Mouse (Mus musculus): Measurements from ENCODE around the gene Man1c1.

The Man1c1 gene

GRCm38 (mm10) chr4:134673151-134673550 is 30.9 kb downstream of the Man1c1 start:
- no peak for DNase-seq

DNA sequence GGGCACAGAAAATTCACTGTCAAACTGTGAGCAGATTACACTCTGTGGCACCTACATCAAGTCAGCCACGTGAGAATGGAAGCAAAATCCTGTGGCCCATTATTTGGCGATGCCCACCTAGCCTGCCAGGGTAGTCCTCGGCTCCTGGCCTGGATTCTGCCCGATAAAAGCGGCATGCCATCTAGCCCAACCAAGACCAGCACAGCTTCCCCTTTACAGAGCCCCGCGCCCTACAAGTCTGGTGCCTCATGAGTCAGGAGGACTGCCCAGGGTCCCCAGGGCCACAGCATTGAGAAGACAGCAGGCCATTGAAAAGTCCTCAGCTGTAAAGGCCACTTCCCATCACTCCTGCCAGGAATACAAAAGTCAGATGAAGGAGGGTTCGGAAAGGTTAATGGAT is 31.8 kb downstream of the Man1c1 start:
- no peak for DNase-seq

DNA sequence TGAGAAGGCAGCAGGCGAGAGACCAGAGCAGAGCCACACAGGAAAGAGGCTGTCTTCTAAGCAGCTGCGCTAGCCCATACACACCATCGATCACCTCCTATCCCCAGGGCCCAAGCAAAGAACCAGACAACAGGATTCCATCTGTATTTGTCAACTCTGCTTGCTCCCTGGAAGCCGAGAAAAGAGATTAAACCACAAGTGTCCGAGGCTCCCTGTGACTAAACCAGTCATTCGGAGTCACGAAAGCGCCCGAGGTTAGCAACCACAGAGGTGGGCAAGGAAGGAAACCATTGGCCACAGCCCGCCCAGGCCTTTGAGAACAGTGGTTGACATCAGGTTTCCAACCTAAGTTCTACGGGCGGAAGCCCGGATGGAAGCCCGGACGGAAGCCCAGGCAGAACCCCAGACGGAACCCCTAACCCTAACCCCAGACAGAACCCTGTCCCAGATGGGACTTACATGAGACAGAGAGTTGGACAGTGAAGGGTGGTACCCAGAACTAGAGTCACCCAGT is 32.4 kb downstream of the Man1c1 start:
- DNase-seq = no peak

DNA sequence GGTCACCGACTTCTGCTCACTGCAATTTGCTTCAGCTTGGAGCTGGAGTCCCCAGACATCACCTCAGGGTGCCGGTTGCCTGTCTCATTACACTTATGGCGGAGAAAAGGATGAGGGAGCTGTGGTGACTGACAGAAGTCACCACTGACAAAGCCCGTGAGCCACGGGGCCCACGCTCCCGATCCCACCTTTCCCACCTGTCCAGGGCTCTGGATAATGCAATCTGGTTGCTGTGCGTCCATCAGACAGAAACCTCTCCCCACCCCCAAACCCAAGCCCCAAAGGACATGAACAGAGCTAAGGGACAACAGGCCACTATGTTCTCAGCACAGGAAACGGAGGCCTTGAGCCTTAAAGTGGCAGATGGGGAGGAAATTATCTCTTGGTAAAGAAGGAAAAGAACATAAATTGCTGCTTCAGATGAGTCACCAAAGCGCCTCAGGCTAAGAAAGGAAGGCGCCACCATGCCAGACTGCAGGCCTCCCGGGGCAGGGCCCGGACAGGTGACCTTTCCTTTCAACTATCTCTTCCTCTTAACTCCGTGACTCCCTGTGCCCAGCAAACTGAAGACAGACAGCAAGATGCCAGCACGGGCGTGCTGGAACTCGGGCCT is 34.2 kb downstream of the Man1c1 start:
- DNase-seq = no peak

- DNase-seq = no peak
Measured at GRCm38 (mm10) chr4:134668355-134669028, 35.6 kb downstream of the Man1c1 start.

DNA sequence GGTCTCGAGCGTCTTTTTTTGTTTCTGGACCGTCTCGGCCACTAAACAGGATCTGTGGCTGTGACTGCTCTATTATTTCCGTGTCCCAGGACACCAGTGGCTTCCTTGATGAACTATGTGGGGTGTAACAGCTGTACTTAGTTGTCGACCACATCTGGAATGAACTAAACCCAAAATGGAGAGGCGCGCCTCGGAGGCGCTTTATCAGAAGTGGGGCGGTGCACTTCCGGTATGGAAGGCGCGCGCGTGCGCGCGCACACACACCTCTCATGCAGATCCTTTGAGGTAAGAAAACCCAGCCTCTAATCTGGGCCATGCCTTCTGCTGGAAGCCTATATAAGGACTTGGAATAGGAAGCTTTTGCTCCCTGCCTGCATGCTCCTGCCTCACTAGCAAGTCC is 37.7 kb downstream of the Man1c1 start:
- no peak for DNase-seq

- DNase-seq = no peak
Measured at GRCm38 (mm10) chr4:134663052-134663451, 41.0 kb downstream of the Man1c1 start.

DNA sequence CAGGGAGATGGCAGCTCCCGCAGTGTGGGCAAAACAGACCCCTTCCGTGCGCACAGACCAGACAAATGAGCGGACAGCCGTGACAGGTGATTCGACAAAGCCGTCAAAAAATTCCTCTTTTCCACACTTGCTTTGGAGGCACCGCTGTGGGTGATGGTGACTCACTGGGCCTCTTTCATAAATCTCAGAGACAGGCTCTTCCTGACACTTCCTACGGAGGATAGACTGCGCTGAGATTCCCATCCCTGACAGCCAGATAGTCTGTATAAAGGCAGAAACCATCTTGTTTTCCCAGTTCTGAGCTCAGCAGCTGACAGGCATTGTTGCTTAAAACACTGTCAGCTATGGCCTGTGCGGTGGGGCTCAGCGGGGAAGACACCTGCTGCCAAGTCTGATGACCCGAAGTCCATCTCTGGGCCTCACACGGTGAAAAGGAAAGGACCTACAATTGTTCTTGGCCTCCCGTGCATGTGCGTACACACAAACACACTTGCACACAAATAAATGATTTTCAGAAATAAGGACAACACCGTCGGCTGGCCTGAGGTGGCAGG is 43.4 kb downstream of the Man1c1 start:
- no peak for DNase-seq

DNA sequence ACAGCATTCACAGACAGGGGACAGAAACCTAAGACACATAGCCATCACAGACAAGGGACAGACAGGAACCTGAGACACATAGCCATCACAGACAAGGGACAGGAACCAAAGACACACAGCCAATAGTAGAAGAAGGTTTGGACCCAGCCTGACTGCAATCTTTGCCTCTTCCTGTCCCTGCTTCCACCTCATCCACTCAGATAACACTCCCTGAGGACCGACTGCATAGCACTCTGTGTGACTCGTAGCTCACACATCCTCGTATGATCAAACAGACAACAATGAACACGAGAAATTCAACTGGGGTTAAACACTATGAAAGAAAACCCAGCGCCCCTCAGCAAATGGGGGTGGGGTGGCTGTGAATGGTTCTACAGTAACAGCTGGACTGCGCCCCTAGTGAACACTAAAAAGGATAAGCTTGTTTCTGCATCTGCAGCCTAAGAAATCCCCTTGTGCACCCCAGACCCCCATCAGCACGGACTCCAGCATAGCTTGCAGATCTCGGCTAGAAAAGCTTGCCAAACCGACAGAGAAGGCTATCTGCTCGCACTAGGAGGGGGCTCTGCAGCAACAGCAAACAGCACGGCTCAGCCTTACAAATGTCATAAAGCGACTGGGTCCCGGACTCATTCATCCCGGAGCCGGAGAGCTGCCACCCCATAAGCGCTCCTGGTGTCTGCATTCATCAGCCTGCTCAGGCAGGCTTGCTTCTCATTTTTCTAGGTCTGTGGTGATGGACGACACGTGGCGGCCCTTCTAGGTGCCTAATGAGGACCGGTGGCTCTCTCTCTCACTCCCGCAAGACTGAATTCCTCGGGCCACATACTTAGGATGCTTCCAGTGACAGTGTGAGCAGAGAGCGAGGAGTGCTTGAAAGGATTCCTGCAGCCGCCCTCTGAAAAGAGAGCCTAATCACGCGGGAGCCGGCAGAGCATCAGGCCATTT is 44.5 kb downstream of the Man1c1 start:
- DNase-seq = no peak

DNA sequence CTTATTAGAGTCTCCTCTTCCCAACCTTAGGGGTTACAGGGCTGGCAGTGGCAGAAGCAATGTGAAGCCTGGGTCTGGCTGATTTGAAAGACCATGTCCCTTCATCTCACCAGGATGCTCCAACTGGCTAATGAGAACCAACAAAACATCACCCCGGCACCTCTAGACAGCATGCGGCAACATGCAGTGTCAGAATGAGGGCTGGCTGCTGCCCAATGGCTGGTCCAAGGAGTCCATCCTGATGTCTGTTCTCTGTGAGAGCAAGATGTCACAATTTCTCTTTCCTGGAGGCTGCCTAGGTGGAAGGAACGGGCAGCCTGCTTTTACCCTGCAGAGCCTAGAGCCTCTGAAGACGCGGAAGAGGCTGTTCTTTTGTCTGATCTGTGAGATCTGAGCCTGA is 46.6 kb downstream of the Man1c1 start:
- DNase-seq = no peak

DNA sequence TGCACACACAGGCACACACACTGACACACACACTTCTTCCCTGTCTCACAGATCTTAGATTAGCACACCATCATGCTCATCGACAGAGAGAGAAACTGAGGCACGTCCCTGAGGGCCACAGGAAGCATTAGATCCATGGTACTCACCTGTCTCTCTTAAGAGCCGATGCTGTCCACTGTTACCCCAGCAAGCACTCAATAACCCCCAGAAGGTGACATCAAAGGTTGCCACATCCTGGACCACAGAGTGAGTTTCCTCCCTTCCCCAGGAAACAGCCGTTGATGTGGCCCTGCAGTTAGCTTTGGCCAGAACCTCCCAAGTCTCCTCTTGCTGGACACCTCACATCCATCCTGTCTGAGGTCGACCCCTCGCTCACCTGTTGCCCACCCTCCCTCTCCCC is 49.7 kb downstream of the Man1c1 start:
- DNase-seq = no peak

GRCm38 (mm10) chr4:134652720-134653119 is 51.4 kb downstream of the Man1c1 start:
- DNase-seq = no peak

DNA sequence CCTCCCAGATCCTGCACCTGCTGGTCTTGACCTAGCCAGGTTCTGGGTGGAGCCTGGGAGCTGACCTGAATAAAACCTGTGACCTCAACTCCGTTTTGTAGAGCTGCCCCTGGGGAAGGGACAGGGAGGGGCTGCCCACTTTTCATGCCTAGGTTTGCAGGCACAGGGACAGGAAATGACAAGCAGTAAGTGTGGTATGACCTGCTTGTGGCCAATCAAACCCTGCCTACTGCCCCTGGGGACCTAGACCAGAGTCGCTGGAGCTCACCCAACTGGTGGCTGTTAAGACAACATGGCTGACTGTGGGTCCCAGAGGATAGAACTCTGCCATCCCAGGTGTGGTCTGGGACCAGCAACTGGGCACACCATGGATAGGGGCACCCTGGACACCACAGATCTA is 51.9 kb downstream of the Man1c1 start:
- no peak for DNase-seq

GRCm38 (mm10) chr4:134651358-134651757 is 52.7 kb downstream of the Man1c1 start:
- no peak for DNase-seq

DNA sequence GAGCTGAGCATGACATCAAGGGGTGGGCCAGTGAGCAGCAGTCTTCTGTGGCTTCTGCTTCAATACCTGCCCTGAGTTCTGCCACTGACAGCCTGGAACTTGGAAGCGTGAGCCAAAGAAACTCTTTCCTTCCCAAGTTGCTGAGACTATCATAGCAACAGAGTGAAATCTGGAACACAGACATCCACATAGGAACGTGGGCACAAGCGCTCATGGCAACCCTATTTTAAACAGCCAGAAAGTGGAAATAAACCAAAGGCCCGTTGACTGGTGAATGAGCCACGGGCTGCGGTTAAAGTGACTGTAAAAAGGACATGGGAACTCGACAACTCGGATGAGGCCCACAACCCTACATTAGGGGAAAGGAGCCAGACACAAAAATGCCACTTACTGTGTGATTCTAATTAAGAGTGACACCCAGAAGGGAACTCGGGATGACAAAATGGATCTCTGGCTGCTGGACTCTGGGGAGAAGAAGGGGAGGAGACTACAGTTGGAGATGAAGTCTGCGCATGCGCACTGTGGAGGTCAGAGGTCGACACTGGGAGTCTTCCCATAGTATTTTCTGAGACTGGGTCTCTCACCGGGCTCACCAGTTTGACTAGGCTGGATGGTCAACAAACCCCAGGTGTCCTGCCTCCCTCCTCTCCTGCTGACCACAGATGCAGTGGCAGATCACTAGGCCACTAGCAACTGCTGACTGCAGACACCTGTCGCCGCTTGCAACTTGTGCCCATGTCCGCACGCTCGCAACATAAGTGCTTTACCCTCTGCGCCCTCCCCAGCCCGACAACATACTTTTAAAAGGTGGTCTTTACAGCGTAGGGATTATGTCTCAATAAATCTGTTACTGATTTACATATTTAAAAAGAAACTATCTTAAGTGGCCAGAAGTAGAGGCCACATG is 58.8 kb downstream of the Man1c1 start:
- peak; percentile 46 for DNase-seq

GRCm38 (mm10) chr4:134644410-134644809 is 59.7 kb downstream of the Man1c1 start:
- DNase-seq = no peak

DNA sequence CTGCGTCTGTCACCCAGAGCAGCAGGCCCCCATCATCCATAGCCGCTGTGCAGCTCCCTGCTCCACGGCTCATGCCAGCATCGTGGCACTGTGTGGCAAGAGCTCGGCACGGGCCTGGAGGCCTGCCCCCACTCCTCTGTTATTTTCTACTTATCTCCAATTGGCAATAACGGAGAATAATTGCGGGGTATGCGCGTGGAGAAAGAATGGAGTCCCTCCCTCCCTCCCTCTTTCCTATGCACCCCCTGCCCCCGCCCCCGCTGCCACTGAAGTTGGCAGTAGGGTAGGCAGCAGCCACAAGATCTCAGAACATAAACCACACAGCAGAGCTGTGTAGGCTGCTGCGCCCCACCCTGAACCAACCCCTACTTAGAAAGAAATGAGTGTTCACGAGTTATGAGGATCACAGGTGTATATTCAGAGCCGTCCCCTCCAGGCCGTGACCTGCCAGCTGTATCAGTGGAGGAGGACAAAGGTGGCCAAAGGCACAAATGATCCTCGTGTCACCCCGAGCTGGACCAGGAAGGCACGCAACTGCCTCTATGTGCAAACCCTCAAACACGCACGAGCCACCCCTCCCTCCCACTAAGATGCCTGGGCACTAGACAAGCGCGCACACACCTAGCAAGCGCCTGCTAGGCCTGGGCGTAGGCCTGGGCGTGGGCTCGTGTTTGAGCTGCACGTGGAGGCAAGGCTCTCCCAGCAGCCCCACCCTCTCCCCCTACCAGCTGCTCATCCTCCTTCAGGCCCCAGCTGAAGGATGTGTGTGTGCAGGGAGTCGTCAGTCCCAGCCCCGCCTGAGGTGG is 62.2 kb downstream of the Man1c1 start:
- peak; percentile 40 for DNase-seq

DNA sequence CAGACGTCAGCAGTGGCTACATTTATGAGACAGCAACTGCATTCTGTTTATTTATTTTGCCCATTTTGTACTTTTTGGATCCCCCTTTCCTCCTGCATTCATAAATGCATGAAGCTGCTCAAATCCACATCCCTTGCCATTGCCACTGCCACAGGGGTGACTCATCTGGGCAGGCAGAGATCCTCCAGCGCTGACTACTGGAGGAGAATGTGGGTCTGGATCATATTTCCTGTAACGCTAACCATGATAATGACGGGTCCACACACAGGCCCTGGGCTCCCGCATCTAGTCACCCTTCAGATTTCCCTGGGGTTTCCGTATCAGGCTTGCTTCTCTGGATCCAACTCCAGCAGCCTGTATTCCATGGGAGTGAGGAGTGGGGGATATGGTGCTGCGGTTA is 64.8 kb downstream of the Man1c1 start:
- no peak for DNase-seq

GRCm38 (mm10) chr4:134638111-134638550 is 66.0 kb downstream of the Man1c1 start:
- DNase-seq = no peak

DNA sequence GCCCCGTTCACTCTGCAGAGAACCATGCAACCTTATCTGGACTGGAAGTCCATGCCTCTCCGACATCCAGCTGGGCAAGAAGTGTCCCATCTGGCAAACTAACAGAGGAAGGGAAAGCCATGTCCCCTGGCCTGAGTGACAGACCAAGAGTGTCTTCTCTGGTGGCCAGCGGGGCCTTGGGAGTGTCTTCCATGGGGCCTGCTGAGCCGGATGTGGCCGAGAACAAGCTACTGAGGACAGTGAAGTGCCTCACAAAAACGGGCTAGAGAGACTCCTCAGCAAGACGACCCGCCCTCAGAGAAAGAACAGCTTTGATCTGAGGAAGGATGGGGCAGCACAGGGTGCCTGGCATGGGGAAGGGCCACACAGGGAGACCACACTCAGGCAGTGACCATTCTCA is 67.7 kb downstream of the Man1c1 start:
- DNase-seq = no peak

DNA sequence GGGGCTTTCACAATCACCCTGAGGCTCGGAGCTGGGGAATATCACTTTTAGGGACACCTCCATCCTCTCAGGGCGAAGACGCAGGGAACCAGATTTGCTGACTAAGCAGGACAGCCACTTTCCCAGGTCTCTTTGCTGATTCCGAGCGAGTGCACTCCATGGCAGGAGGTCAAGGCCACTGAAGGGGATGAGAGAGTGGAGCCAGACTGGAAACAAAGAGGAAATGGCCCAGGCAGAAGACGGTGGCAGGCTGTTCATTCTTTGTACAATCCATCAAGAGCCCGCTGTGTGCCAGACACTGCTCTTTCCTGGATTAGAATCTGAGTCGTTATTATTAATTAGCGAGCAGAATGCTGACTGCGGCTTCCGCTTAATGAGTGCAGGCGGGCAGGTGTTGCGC is 70.1 kb downstream of the Man1c1 start:
- DNase-seq = no peak

Data from right cerebral cortex, postnatal 14 days (tissue).